Mouse (Mus musculus): ENCODE data around the gene Tcf7l2.

GRCm38 (mm10) chr19:55893557-55893956, 151.9 kb downstream of the Tcf7l2 start:
- TF ChIP-seq GATA1 (IDR thresholded peaks at IDR 0.05; ENCODE audit: low read length) (no peak), TAL1 (IDR thresholded peaks at IDR 0.05; ENCODE audit: low read length) (no peak)
